ENCODE assay signal across 10 mouse cellular contexts in the genomic region with DNA sequence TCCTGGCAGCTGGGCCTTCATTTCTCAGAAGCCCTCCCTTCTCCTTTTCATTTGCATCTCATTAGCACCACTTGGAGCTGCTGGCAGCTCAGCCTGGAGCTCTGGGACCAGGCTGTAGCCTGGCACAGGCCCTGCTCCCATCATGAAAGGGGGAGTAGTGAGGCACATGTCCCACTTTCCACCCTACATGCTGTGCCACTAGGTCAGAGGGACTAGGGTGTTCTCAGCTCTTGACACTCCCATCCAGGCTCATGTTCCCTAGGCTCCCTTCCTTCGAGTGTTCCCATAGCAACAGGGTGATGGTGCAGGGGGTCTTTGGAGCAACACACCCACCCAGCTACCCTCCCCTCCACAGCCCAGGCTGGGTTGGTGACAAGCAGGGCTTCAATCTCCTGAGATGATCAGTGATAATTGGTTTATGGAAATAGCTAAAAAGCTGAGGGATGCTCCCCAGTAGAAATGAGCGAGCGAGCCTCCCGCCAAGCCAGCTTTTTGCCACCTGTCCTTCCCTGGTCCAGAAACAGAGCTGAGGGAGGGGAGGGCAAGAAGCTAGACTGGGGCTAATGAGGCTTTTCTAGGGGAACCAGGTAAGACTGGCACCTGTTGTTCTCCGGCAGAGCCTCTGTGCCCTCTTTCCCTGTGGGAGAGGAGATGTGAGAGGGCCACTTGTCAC. TPM values are rescaled to one million over a fixed set of nuclear protein-coding genes. Genes with fewer than 3 reads are reported as not detected.
DNase-seq lines count a peak whose midpoint lies in the region; ATAC-seq lines count a peak whose summit lies in the region.
"Had no signal": no experiment of that assay in that cellular context is flagged by ENCODE, and none has a peak within 500 bp of the region (broad histone marks: within the 10 kb centered on the region; RNA-seq: fewer than 3 reads in every experiment).

No protein-coding gene starts in this region.

- DNase-seq in lung, postnatal 10 days: no peak
- peak; percentile 65 to 73 for DNase-seq in cerebellum, postnatal 25 days
- DNase-seq in gastrocnemius, adult 8-10 months (ENCODE audit: low spot score in 2 of 2): no peak
- DNase-seq in kidney, postnatal 25 days: no peak
- DNase-seq: adrenal gland, postnatal 14 days had no signal

- no peaks in the 10 kb centered on the region for H3K36me3 ChIP-seq in lung, embryonic 16.5 days (ENCODE audit: control insufficient read depth, insufficient read depth, low read length)
- no peaks in the 10 kb centered on the region for H3K36me3 ChIP-seq in hindbrain, embryonic 15.5 days
- no peaks in the 10 kb centered on the region for H3K36me3 ChIP-seq in neural tube, embryonic 15.5 days
- no peaks in the 10 kb centered on the region for H3K36me3 ChIP-seq in liver, embryonic 12.5 days

- H3K4me1 ChIP-seq in lung, embryonic 16.5 days (replicated peaks; ENCODE audit: control insufficient read depth, insufficient read depth, low read length): peaks cover 6% of the 10 kb centered on the region; the same call in 1 of the 2 replicates
- H3K4me1 ChIP-seq in hindbrain, embryonic 15.5 days (replicated peaks): peaks cover 21% of the 10 kb centered on the region
- H3K4me1 ChIP-seq in neural tube, embryonic 15.5 days: peaks cover 15% of the 10 kb centered on the region
- H3K4me1 ChIP-seq in liver, embryonic 12.5 days: no peaks in the 10 kb centered on the region

- H3K4me2 ChIP-seq in lung, embryonic 16.5 days (ENCODE audit: low read depth, low read length): no peak overlapping the region
- H3K4me2 ChIP-seq in hindbrain, embryonic 15.5 days: no peak overlapping the region
- H3K4me2 ChIP-seq in neural tube, embryonic 15.5 days: no peak overlapping the region
- no peak overlapping the region for H3K4me2 ChIP-seq in liver, embryonic 12.5 days

- 69% methylated on average over 5 of the region's 5 CpGs for WGBS in lung, embryonic 16.5 days
- 43% methylated on average over 5 of the region's 5 CpGs for WGBS in hindbrain, embryonic 15.5 days
- 57% methylated on average over 5 of the region's 5 CpGs for WGBS in neural tube, embryonic 15.5 days
- 46% methylated on average over 5 of the region's 5 CpGs for WGBS in liver, embryonic 12.5 days (ENCODE audit: insufficient replicate concordance)

- H3K9me3 ChIP-seq in lung, embryonic 16.5 days (ENCODE audit: control insufficient read depth, low read length): no peaks in the 10 kb centered on the region
- H3K9me3 ChIP-seq in hindbrain, embryonic 15.5 days: no peaks in the 10 kb centered on the region
- H3K9me3 ChIP-seq in neural tube, embryonic 15.5 days (replicated peaks): no peaks in the 10 kb centered on the region
- H3K9me3 ChIP-seq in liver, embryonic 12.5 days (replicated peaks): no peaks in the 10 kb centered on the region

- no peak overlapping the region for H3K4me3 ChIP-seq in lung, embryonic 16.5 days (ENCODE audit: low read length)
- no peak overlapping the region for H3K4me3 ChIP-seq in hindbrain, embryonic 15.5 days
- H3K4me3 ChIP-seq in neural tube, embryonic 15.5 days (replicated peaks): no peak overlapping the region
- no peak overlapping the region for H3K4me3 ChIP-seq in liver, embryonic 12.5 days
- H3K4me3 ChIP-seq: erythroblast, embryonic 14.5 days had no signal

- peak; percentile 24; the same call in 1 of the 2 replicates for ATAC-seq in lung, embryonic 16.5 days (ENCODE audit: low read depth)
- ATAC-seq in hindbrain, embryonic 15.5 days (ENCODE audit: low FRiP score, low read depth): peak; percentile 68
- ATAC-seq in neural tube, embryonic 15.5 days (ENCODE audit: low FRiP score): peak; percentile 65; the same call in 1 of the 2 replicates
- no peak for ATAC-seq in liver, embryonic 12.5 days

- H3K9ac ChIP-seq in lung, embryonic 16.5 days (ENCODE audit: low read length): no peak overlapping the region
- H3K9ac ChIP-seq in hindbrain, embryonic 15.5 days: no peak overlapping the region
- no peak overlapping the region for H3K9ac ChIP-seq in neural tube, embryonic 15.5 days (replicated peaks)
- no peak overlapping the region for H3K9ac ChIP-seq in liver, embryonic 12.5 days

- no peak overlapping the region for H3K27ac ChIP-seq in lung, embryonic 16.5 days (ENCODE audit: low read length)
- H3K27ac ChIP-seq in hindbrain, embryonic 15.5 days (replicated peaks): peak overlapping the region; percentile 63
- peak overlapping the region; percentile 33; the same call in 1 of the 2 replicates for H3K27ac ChIP-seq in neural tube, embryonic 15.5 days (replicated peaks)
- H3K27ac ChIP-seq in liver, embryonic 12.5 days: no peak overlapping the region

- H3K27me3 ChIP-seq in lung, embryonic 16.5 days (ENCODE audit: control insufficient read depth, insufficient read depth, low read depth, low read length): no peaks in the 10 kb centered on the region; the same call in 1 of the 2 replicates
- H3K27me3 ChIP-seq in hindbrain, embryonic 15.5 days: no peaks in the 10 kb centered on the region
- H3K27me3 ChIP-seq in neural tube, embryonic 15.5 days (replicated peaks): 0 out of 2 replicates have a peak, but pooled peaks cover 3% of the 10 kb centered on the region
- peaks cover 29% of the 10 kb centered on the region for H3K27me3 ChIP-seq in liver, embryonic 12.5 days (replicated peaks)

RNA-seq across cellular contexts. Expression of gene Ccdc33, which starts 21.9 kb away (rescaled TPM):
- 0.68 and 1.4 TPM in 2 replicates for polyA plus RNA-seq in lung, embryonic 16.5 days (2015; fragmentation: Nextera tagmentation; extraction: Ambion mirVana)
- polyA plus RNA-seq in hindbrain, embryonic 15.5 days (2015; fragmentation: Nextera tagmentation; extraction: Ambion mirVana): 0.38 and 0.58 TPM in 2 replicates
- polyA plus RNA-seq in neural tube, embryonic 15.5 days (2015; fragmentation: Nextera tagmentation; extraction: Ambion mirVana): 0.13 and 0.15 TPM in 2 replicates
- not detected for total RNA-seq in gastrocnemius, adult 8-10 months (2022)
- polyA plus RNA-seq in liver, embryonic 12.5 days (2016; fragmentation: Nextera tagmentation; extraction: Ambion mirVana): not detected in 2 replicates
- total RNA-seq: adrenal gland, postnatal 14 days had no signal
- polyA plus RNA-seq: erythroblast, embryonic 14.5 days had no signal

RNA-seq across cellular contexts. Expression of gene Stra6, which starts 33.2 kb away (rescaled TPM):
- polyA plus RNA-seq in lung, embryonic 16.5 days (2015; fragmentation: Nextera tagmentation; extraction: Ambion mirVana): 1.0 TPM in 2 replicates
- polyA plus RNA-seq in hindbrain, embryonic 15.5 days (2015; fragmentation: Nextera tagmentation; extraction: Ambion mirVana): 16.0 and 17.5 TPM in 2 replicates
- polyA plus RNA-seq in neural tube, embryonic 15.5 days (2015; fragmentation: Nextera tagmentation; extraction: Ambion mirVana): 20.6 and 21.5 TPM in 2 replicates
- total RNA-seq in gastrocnemius, adult 8-10 months (2022): under 1 TPM in 3 of 4 experiments, not detected in 1; 0.10 to 0.43 (median 0.19) TPM
- 0.60 and 1.2 TPM in 2 replicates for polyA plus RNA-seq in liver, embryonic 12.5 days (2016; fragmentation: Nextera tagmentation; extraction: Ambion mirVana)
- polyA plus RNA-seq: erythroblast, embryonic 14.5 days had no signal

Comparison
In these comparisons a context has a peak if more than half of its experiments do, and no peak if none do; other contexts are left out.
1. H3K27ac ChIP-seq: peak in hindbrain, embryonic 15.5 days (single experiment) and neural tube, embryonic 15.5 days (single experiment); none in lung, embryonic 16.5 days (single experiment) and liver, embryonic 12.5 days (single experiment).
2. DNase-seq: peak in cerebellum, postnatal 25 days (2 of 2); none in lung, postnatal 10 days (single experiment), gastrocnemius, adult 8-10 months (0 of 2) and kidney, postnatal 25 days (0 of 2).